Mouse (Mus musculus): ENCODE measurements around the gene Arpc1b.

GRCm38 (mm10) chr5:145139571-145140519, 25.8 kb downstream of the Arpc1b start, which contains the start of the genes Pdap1 and Bud31:
- no peak for TF ChIP-seq CTCF (IDR thresholded peaks at IDR 0.05; ENCODE audit: insufficient read depth, low read depth, low read length)
- TF ChIP-seq POLR2A (IDR thresholded peaks at IDR 0.05; ENCODE audit: insufficient read depth, low read depth, low read length) = peak; percentile 27
